Mouse (Mus musculus): ENCODE measurements at regions not wholly inside any gene's neighbourhood (a gene's known extent, or its start where the extent isn't known, plus 50 kb on each side); places are given as distances from the start of the nearest gene placed in this dataset.

DNA sequence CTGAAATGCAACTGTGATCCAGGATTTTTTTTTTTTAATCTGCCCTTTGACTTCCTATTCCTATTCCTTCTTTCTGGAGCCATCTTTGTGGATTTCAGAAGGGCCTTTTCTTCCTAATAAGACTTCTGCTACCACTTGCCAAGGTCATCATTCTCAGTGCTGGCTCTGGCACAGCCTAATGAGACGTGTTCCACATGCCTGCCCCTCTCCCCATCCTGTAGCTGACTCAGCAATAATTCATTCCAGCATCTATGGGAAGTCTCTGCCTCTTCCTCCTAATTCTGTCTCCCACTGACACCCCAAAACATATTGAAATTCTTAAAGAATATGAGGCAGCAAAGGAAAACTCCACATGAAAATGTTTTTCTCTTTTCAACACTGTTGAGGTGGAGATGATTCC is 91.7 kb upstream of the Cep162 start:
- ATAC-seq (replicated peaks; ENCODE audit: poor library complexity): no peak

DNA sequence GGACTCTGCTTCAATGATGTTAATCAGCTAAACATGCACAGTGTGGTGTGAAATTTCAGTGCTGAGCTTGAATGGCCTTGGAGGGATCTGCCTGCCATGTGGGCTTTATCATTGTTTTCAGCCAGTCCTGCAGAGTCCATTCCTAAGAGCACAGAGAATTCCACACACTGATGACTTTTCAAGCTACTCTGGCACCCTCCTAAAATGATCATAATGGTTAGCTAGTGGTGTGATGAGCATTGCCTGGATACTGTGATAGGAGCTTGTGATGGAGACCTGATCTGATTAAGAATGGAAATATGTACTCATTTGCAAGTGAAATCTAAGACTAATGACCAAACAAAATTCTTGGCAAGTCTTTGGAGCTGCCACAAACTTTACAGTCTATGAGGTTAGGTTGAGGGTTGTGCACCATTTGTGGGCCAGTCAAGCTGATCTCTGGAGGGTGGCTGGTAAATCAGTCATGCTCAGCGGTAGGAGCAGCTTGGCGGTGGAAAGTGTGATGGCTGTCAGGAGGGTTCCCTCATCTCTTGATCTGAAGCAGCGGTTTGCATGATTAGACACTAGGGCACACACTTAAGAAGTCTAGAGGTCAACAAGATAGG is 91.0 kb upstream of the Cep162 start:
- ATAC-seq (replicated peaks; ENCODE audit: poor library complexity): no peak

DNA sequence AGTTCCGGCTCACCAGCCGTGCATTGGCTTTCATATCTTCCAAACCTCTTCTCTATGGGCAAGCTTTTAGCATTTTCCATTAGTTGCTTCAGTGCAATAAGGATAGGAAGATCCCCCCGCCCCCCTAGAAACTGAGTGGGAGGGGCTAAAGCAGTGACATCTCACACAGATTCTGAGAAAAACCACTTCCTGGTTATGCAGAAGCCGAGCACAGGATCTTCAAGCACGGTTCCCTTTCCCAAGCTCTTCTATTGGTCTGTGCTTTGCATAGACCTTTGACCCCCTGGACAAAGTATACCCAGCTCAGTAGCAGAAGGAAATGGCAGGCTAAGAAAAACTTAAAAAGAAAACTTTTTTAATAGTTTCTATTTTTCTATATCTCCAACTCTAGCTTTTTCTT is 86.1 kb upstream of the Cep162 start:
- ATAC-seq (replicated peaks; ENCODE audit: poor library complexity): no peak

DNA sequence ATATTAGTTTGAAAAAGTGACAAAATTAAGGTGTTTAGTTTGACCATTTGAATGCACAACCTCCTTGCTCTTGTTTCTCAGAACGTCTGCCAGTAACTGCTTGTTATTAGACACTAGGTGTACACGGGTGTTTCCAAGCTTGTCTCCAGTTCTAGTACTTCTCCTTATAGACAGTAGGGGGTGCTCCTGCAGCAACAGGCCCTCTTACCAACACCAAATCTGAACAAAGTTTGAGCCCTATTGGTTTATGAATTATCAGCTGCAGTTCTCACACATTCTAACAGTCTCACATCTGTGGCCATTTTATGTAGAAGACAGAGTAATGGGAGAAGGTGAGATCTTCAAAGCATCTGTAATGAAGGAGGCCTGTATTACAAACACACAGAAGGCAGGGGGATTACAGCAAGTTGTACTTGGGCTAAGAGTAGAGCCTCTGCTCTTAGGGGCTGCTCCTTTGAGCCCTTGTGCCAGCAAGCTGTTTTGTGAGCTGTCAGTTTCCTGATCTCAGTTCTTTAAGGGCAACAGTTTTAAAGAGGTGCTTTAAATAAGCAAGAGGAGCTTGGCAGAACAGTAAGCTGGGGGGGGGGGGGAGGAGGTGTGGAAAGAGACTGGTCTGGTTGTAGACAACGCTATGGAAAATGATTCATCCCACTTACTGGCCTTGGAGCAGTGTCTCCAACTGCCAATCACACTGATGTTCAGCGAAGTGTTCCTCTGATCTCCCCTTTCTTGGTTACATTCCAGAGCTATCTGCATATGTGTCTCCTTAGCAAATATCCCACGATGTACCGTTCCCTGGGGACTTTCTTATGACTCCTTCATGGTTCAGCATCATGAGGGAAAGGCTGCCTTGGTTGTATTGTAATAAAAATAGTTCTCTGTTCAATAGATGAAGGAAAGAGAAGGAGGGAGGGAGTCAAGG is 71.3 kb upstream of the Cep162 start:
- ATAC-seq (replicated peaks; ENCODE audit: poor library complexity): no peak

DNA sequence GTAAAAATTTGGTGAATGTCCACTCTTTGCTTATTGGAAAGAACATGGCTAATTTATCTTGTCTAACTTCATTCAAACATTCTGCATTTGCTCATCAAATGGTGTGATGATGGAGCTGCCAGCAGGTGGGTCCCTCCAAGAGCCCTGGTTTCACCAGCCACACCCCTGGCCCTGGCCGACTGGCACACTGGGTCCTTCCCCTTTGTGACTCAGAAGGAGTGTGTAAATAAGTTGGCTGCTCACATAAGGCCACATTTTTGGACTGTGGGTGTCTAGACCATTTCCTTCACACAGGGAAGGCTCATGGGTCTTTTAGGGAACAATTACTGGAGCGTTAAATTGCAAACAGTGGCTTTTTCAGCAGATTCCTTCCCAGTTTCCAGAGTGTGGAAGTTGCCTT is 68.4 kb upstream of the Cep162 start:
- ATAC-seq (replicated peaks; ENCODE audit: poor library complexity): no peak

DNA sequence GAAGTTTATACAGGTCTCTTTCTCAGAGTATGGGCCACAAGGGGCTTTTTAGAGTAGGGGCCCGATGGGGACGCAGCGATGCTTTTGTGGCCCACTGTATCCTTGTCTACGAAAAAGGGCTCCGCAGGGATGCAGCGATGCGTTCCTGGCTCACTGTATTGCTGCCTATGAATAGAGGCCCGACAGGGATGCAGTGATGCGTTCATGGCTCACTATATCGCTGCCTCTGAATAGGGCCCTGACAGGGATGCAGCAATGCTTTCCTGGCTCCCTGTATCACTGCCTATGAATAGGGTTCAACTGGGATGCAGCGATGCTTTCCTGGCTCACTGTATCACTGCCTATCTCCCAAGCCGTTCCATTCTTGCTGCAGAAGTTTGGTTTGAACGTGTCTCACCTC is 65.4 kb upstream of the Cep162 start:
- ATAC-seq (replicated peaks; ENCODE audit: poor library complexity): no peak

DNA sequence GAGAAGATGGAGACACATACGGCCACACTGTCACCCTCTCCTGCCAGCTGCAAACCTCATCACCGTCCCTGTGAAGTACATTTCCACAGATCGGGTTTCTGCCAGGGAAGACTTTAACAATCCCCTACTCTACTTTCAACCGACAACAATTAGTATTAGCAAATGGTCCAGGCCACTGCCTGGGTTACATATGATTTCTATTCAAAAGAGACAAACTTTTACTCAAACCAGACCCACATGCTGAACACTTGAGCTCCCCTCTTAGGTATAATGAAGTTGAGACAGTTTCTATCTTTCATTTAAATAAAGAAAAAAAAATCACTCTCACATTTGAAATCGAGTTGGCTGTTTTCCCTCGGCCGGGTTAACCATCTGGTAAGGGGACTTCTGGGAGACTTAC is 63.4 kb upstream of the Cep162 start:
- ATAC-seq (replicated peaks; ENCODE audit: poor library complexity): no peak

DNA sequence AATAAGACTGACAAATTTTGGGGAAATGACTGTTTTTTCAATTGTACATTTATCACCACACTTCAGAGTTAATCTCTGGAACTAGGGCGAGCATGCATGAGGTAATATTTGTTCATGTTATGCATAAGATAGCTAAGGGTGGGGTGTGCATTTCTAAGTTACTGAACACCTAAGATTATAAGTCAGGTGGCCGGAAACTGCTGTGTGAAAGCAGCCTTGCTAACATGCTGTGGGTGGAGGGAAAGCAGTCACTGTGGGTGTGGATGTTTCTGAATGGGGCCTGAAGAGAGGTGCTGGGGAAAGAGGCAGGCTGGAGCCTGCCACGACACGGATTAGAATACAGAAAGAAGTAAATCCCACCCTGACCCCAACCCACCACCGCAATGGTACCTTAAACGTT is 54.8 kb upstream of the Cep162 start:
- ATAC-seq (replicated peaks; ENCODE audit: poor library complexity): no peak
